Mouse (Mus musculus): Measurements from ENCODE around the gene Ryr1.

DNA sequence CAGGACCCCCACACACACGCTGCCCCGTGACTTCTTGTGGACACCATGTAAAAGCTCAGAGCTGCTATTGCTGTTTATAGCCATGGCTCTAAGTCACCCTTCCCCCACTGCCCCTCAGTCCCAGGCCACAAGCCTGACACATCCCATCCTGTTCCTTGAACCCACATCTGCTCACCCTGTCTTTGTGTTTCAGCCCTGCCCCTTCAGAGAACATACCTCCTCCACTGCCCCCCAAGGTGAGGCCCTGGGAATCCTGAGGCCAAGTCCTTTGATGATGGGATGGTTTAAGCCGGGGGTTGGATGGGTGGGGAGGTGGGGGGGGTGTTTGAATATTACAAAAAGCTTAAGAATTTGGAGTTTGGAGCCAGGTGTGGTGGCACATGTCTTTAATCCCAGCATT is 132.0 kb downstream of the Ryr1 start:
- no peak for TF ChIP-seq CTCF (IDR thresholded peaks at IDR 0.05; ENCODE audit: low read depth, low read length)
- no peak for TF ChIP-seq POLR2A (IDR thresholded peaks at IDR 0.05; ENCODE audit: borderline replicate concordance, low read depth, low read length)

Measured in bone marrow macrophage, adult 2 months (primary cell).